ENCODE assay signal across 35 mouse cellular contexts in the genomic region with DNA sequence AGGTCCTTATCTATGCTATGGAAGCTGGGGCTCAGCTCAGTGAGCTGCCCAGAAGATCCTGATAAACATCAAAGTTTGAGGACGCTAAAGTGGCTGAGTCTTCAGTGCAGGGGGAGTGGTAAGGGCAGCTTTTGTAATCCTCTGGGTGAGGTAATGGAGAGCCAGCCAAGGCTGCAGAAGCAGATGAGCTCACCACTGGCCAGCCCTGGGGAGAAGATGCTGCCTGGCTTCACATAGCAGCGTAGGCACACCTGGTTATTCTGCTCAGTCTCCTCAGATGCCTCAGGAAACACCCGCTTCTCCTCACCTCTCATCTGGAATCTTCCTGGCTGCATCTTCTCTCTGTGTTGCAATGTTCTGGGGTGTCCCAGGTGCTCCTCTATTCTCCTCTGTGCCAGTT. TPM values are rescaled to one million over a fixed set of nuclear protein-coding genes. Genes with fewer than 3 reads are reported as not detected.
DNase-seq lines count a peak whose midpoint lies in the region; ATAC-seq lines count a peak whose summit lies in the region.
"Had no signal": no experiment of that assay in that cellular context is flagged by ENCODE, and none has a peak within 500 bp of the region (broad histone marks: within the 10 kb centered on the region; RNA-seq: fewer than 3 reads in every experiment).

No protein-coding gene starts in this region.

- no peak overlapping the region for H3K4me2 ChIP-seq in embryonic facial prominence, embryonic 13.5 days
- H3K4me2 ChIP-seq: forebrain, embryonic 13.5 days; heart, embryonic 13.5 days; liver, embryonic 13.5 days; lung, embryonic 15.5 days; neural tube, embryonic 12.5 days had no signal

- H3K4me1 ChIP-seq in embryonic facial prominence, embryonic 13.5 days, result peaks cover 18% of the 10 kb centered on the region
- H3K4me1 ChIP-seq in embryonic facial prominence, embryonic 10.5 days, result peaks cover 13% of the 10 kb centered on the region
- H3K4me1 ChIP-seq: forebrain, embryonic 13.5 days; heart, embryonic 13.5 days; liver, embryonic 13.5 days; lung, embryonic 15.5 days; neural tube, embryonic 12.5 days had no signal

- no peak overlapping the region for H3K4me3 ChIP-seq in embryonic facial prominence, embryonic 13.5 days
- H3K4me3 ChIP-seq in embryonic facial prominence, embryonic 10.5 days, result no peak overlapping the region
- H3K4me3 ChIP-seq: forebrain, embryonic 13.5 days; heart, embryonic 13.5 days; layer of hippocampus, adult 2 months; liver, embryonic 13.5 days; lung, embryonic 15.5 days; megakaryocyte, embryonic 14.5 days; neural tube, embryonic 12.5 days had no signal

- ATAC-seq in embryonic facial prominence, embryonic 13.5 days (ENCODE audit: insufficient number of reproducible peaks, insufficient read depth, low FRiP score, low TSS enrichment, low read depth), result peak; percentile 38; the same call in 1 of the 2 replicates
- ATAC-seq in megakaryocyte progenitor cell, adult 5-6 weeks (replicated peaks; ENCODE audit: poor library complexity), result peak; percentile 20; the same call in 1 of the 2 replicates
- ATAC-seq: activated CD4-positive, CD25-positive, alpha-beta regulatory T cell, adult 4 months; forebrain, embryonic 13.5 days; hindbrain, postnatal 0 days; intestine, embryonic 16.5 days had no signal

- no peaks in the 10 kb centered on the region for H3K27me3 ChIP-seq in embryonic facial prominence, embryonic 13.5 days
- H3K27me3 ChIP-seq in embryonic facial prominence, embryonic 10.5 days (replicated peaks; ENCODE audit: low read depth, poor library complexity, severe bottlenecking), result no peaks in the 10 kb centered on the region
- H3K27me3 ChIP-seq: forebrain, embryonic 13.5 days; heart, embryonic 13.5 days; liver, embryonic 13.5 days; lung, embryonic 15.5 days; megakaryocyte, embryonic 14.5 days; neural tube, embryonic 12.5 days had no signal

- 61% methylated on average over 3 of the region's 3 CpGs for WGBS in embryonic facial prominence, embryonic 13.5 days
- WGBS in embryonic facial prominence, embryonic 10.5 days, result 67% methylated on average over 3 of the region's 3 CpGs

- H3K36me3 ChIP-seq in embryonic facial prominence, embryonic 13.5 days, result no peaks in the 10 kb centered on the region
- no peaks in the 10 kb centered on the region for H3K36me3 ChIP-seq in embryonic facial prominence, embryonic 10.5 days (replicated peaks)
- H3K36me3 ChIP-seq: heart, embryonic 13.5 days; liver, embryonic 13.5 days; lung, embryonic 15.5 days; neural tube, embryonic 12.5 days had no signal

- no peak overlapping the region for H3K9ac ChIP-seq in embryonic facial prominence, embryonic 13.5 days
- H3K9ac ChIP-seq: forebrain, embryonic 13.5 days; heart, embryonic 13.5 days; liver, embryonic 13.5 days; lung, embryonic 15.5 days; neural tube, embryonic 12.5 days had no signal

- no peaks in the 10 kb centered on the region for H3K9me3 ChIP-seq in embryonic facial prominence, embryonic 13.5 days
- H3K9me3 ChIP-seq in embryonic facial prominence, embryonic 10.5 days, result no peaks in the 10 kb centered on the region
- H3K9me3 ChIP-seq: forebrain, embryonic 13.5 days; heart, embryonic 13.5 days; liver, embryonic 13.5 days; lung, embryonic 15.5 days; megakaryocyte, embryonic 14.5 days; neural tube, embryonic 12.5 days had no signal

- no peak for DNase-seq in embryonic facial prominence, embryonic 10.5 days (ENCODE audit: low spot score)
- peak; percentile 15 to 20 for DNase-seq in adrenal gland, postnatal 36 days
- peak; percentile 65 for DNase-seq in gonadal fat pad, adult 2 months (ENCODE audit: low read depth)
- no peak for DNase-seq in gastrocnemius, postnatal 25 days
- no peak for DNase-seq in spleen, adult 18-20 months
- DNase-seq: B cell, adult 2 months; cerebellum, adult 8-10 months; cerebellum, postnatal 36 days; heart, postnatal 14 days; kidney, postnatal 25 days; layer of hippocampus, postnatal 36 days; liver, embryonic 13.5 days; midbrain, embryonic 14.5 days; right cerebral cortex, postnatal 25 days; thymus, postnatal 14 days had no signal

- no peak overlapping the region for H3K27ac ChIP-seq in embryonic facial prominence, embryonic 13.5 days
- no peak overlapping the region for H3K27ac ChIP-seq in embryonic facial prominence, embryonic 10.5 days (replicated peaks)
- H3K27ac ChIP-seq: forebrain, embryonic 13.5 days; heart, embryonic 13.5 days; hindbrain, postnatal 0 days; layer of hippocampus, adult 2 months; liver, embryonic 13.5 days; lung, embryonic 15.5 days; neural tube, embryonic 12.5 days had no signal

RNA-seq across cellular contexts. Expression of a gene that starts 0.5 kb away (rescaled TPM):
- not detected in 2 replicates for polyA plus RNA-seq in embryonic facial prominence, embryonic 13.5 days (2015; fragmentation: Nextera tagmentation; extraction: Ambion mirVana)
- polyA plus RNA-seq in embryonic facial prominence, embryonic 10.5 days (2016; fragmentation: Nextera tagmentation; extraction: Ambion mirVana), result not detected in 2 replicates
- total RNA-seq in adrenal gland, postnatal 36 days (2021), result not detected
- polyA plus RNA-seq in gonadal fat pad, adult 2 months (2012; rRNA removed), result 0.15 TPM in 1 of 2 replicates, not detected in the other
- total RNA-seq in megakaryocyte progenitor cell, adult 5-6 weeks (2015), result not detected in 2 replicates
- total RNA-seq in megakaryocyte progenitor cell, adult 5-6 weeks (2017), result not detected in 2 replicates
- not detected for total RNA-seq in gastrocnemius, postnatal 25 days (2021)
- total RNA-seq: gastrocnemius, adult 18-20 months; gastrocnemius, postnatal 4 days; heart, postnatal 14 days; hindbrain, postnatal 0 days; layer of hippocampus, adult 2 months; layer of hippocampus, postnatal 36 days; left cerebral cortex, postnatal 10 days; MEL had no signal
- polyA plus RNA-seq: activated CD4-positive, CD25-positive, alpha-beta regulatory T cell, adult 4 months; brain, embryonic 14.5 days; forebrain, embryonic 13.5 days; heart, embryonic 13.5 days; hindbrain, embryonic 11.5 days; hindbrain, postnatal 0 days; intestine, embryonic 16.5 days; kidney, embryonic 14.5 days; limb, embryonic 11.5 days; liver, embryonic 13.5 days; lung, embryonic 15.5 days; midbrain, embryonic 14.5 days; neural tube, embryonic 12.5 days; stomach, embryonic 14.5 days had no signal

RNA-seq across cellular contexts. Expression of a gene that starts 29.4 kb away (rescaled TPM):
- polyA plus RNA-seq in embryonic facial prominence, embryonic 13.5 days (2015; fragmentation: Nextera tagmentation; extraction: Ambion mirVana), result 11.5 and 13.8 TPM in 2 replicates
- polyA plus RNA-seq in embryonic facial prominence, embryonic 10.5 days (2016; fragmentation: Nextera tagmentation; extraction: Ambion mirVana), result 21.5 and 24.0 TPM in 2 replicates
- total RNA-seq in adrenal gland, postnatal 36 days (2021), result 1 to 10 TPM; 4.8 to 5.7 TPM
- polyA plus RNA-seq in gonadal fat pad, adult 2 months (2012; rRNA removed), result 13.2 and 15.2 TPM in 2 replicates
- 4.8 and 5.0 TPM in 2 replicates for total RNA-seq in megakaryocyte progenitor cell, adult 5-6 weeks (2015)
- total RNA-seq in megakaryocyte progenitor cell, adult 5-6 weeks (2017), result 3.3 and 4.7 TPM in 2 replicates
- 10 to 100 TPM in 1 of 2 experiments, 1 to 10 TPM in 1; 8.0 to 15.2 TPM for total RNA-seq in gastrocnemius, postnatal 25 days (2021)
- total RNA-seq: MEL had no signal

RNA-seq across cellular contexts. Expression of a gene that starts 57.2 kb away (rescaled TPM):
- polyA plus RNA-seq in embryonic facial prominence, embryonic 13.5 days (2015; fragmentation: Nextera tagmentation; extraction: Ambion mirVana), result 42.8 and 43.3 TPM in 2 replicates
- 11.7 and 12.3 TPM in 2 replicates for polyA plus RNA-seq in embryonic facial prominence, embryonic 10.5 days (2016; fragmentation: Nextera tagmentation; extraction: Ambion mirVana)
- total RNA-seq in adrenal gland, postnatal 36 days (2021), result 1 to 10 TPM; 7.2 to 8.5 TPM
- polyA plus RNA-seq in gonadal fat pad, adult 2 months (2012; rRNA removed), result 22.2 and 27.9 TPM in 2 replicates
- not detected in 2 replicates for total RNA-seq in megakaryocyte progenitor cell, adult 5-6 weeks (2015)
- total RNA-seq in megakaryocyte progenitor cell, adult 5-6 weeks (2017), result 0.41 TPM in 1 of 2 replicates, not detected in the other
- 1 to 10 TPM; 2.0 to 4.7 TPM for total RNA-seq in gastrocnemius, postnatal 25 days (2021)
- total RNA-seq: MEL had no signal
- polyA plus RNA-seq: activated CD4-positive, CD25-positive, alpha-beta regulatory T cell, adult 4 months had no signal

Comparison
In these comparisons a context has a peak if more than half of its experiments do, and no peak if none do; other contexts are left out.
1. DNase-seq: peak in adrenal gland, postnatal 36 days (2 of 2) and gonadal fat pad, adult 2 months (single experiment); none in embryonic facial prominence, embryonic 10.5 days (single experiment), gastrocnemius, postnatal 25 days (single experiment) and spleen, adult 18-20 months (0 of 2).